Mouse (Mus musculus) heart, embryonic 14.5 days (tissue): ENCODE data around the gene Rgs8. TPM values are rescaled to one million over a fixed set of nuclear protein-coding genes. Genes with fewer than 3 reads are reported as not detected.

ENCODE experiments used
- ATAC-seq: fragments of 200-750 bp; cut with Nextera tagmentation; 2 replicates; pipeline ENCODE4 v1.8.0; 2017; ENCODE audit warnings: low read depth, moderate TSS enrichment; ENCODE audit not compliant: insufficient number of reproducible peaks, insufficient read depth, low FRiP score
- H3K27ac ChIP-seq, 2 experiments: fragments of 200-500 bp in 1 of 2; fragments of 300-500 bp in 1 of 2; sonication (generic) in 1 of 2; replicated peaks in 1 of 2; 2 replicates each; pipeline ENCODE4 v1.5.1; 2012 to 2014; ENCODE audit warnings: low read depth in 2 of 2, low read length in 2 of 2, control low read depth in 1 of 2, mild to moderate bottlenecking in 1 of 2, mixed read lengths in 1 of 2; ENCODE audit not compliant: control insufficient read depth in 1 of 2, insufficient read depth in 1 of 2
- H3K27me3 ChIP-seq: fragments of 300-500 bp; sonication (generic); 2 replicates; pipeline ENCODE4 v1.6.1; 2014; ENCODE audit warnings: mild to moderate bottlenecking, low read length, control low read depth; ENCODE audit not compliant: control insufficient read depth, insufficient read depth
- H3K36me3 ChIP-seq: fragments of 300-500 bp; sonication (generic); 2 replicates; pipeline ENCODE4 v1.6.1; 2014; ENCODE audit warnings: mild to moderate bottlenecking, control low read depth, low read length, mixed read lengths; ENCODE audit not compliant: control insufficient read depth, insufficient read depth
- H3K4me1 ChIP-seq, 2 experiments: fragments of 200-500 bp in 1 of 2; fragments of 300-500 bp in 1 of 2; sonication (generic) in 1 of 2; 2 replicates each; pipeline ENCODE4 v1.6.1; 2012 to 2014; ENCODE audit warnings: low read length in 2 of 2, control low read depth in 1 of 2, mixed read lengths in 1 of 2; ENCODE audit not compliant: control insufficient read depth in 2 of 2, insufficient read depth in 2 of 2
- H3K4me2 ChIP-seq: fragments of 300-500 bp; sonication (generic); 2 replicates; pipeline ENCODE4 v1.6.1; 2014; ENCODE audit warnings: mild to moderate bottlenecking, low read length
- H3K4me3 ChIP-seq, 2 experiments: fragments of 200-500 bp in 1 of 2; fragments of 300-500 bp in 1 of 2; sonication (generic) in 1 of 2; 2 replicates each; pipeline ENCODE4 v1.5.1; 2012 to 2014; ENCODE audit warnings: low read length in 2 of 2, mild to moderate bottlenecking in 2 of 2, control low read depth in 1 of 2, low read depth in 1 of 2, moderate library complexity in 1 of 2; ENCODE audit not compliant: control insufficient read depth in 1 of 2, insufficient read depth in 1 of 2
- H3K9ac ChIP-seq: fragments of 300-500 bp; sonication (generic); 2 replicates; pipeline ENCODE4 v1.6.1; 2014; ENCODE audit warnings: mild to moderate bottlenecking, low read length
- H3K9me3 ChIP-seq: fragments of 300-500 bp; sonication (generic); 2 replicates; pipeline ENCODE4 v1.6.1; 2016; ENCODE audit warnings: low read length, control low read depth; ENCODE audit not compliant: control insufficient read depth
- WGBS: fragments of 180-500 bp; shearing (Covaris S2); extraction: QIAGEN DNeasy Blood & Tissue Kit; methylation state at CpG from one replicate; pipeline ENCODE4 v1.1.7; 2014; 5-methylcytosine and 5-hydroxymethylcytosine counted together
- polyA plus RNA-seq: library from polyadenylated mRNA; unstranded; fragments of >200 nt; fragmentation: Nextera tagmentation; extraction: Ambion mirVana; gene quantifications from 2 replicates; pipeline ENCODE4 v1.2.1, GENCODE M21; 2014

Rgs8 gene
- polyA plus RNA-seq, 1 experiment from 2014 or later: 0.58 TPM

DNA sequence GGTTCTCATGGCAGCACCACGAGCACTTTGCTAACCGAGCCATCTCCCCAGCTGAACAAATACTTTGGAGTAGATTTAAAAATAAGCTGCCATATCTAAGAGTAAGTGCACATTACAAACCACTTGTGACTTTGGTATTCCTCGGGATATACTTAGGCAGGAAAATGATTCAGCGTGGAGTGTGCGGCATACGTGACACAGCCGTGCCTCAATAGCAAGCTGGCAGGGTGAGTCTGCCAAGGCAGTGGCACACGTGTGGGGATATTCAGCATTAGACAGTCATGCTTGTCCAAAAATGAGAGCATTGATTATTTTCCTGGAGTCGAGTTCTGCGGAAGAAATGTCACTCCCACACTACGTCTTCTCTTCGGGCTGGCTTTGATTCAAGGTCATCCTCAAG is 21.1 kb downstream of the Rgs8 start:
- H3K27ac ChIP-seq: no peak overlapping the region
- ATAC-seq: no peak
- 59% methylated on average over 12 of the region's 12 CpGs for WGBS

GRCm38 (mm10) chr1:153675591-153675990 is 22.8 kb downstream of the Rgs8 start:
- WGBS: 75% methylated on average over 4 of the region's 4 CpGs
- no peak overlapping the region for H3K27ac ChIP-seq

More for the DNA sequence above, 21.1 kb downstream of the Rgs8 start:
- Histone ChIP-seq H3K27me3 (peaks cover 10% of the 10 kb centered on the region; the same call in 1 of the 2 replicates), H3K36me3 (no peaks in the 10 kb centered on the region), H3K4me1 (peaks cover 13 to 27% of the 10 kb centered on the region in 2 experiments), H3K9ac (no peak overlapping the region), H3K9me3 (no peaks in the 10 kb centered on the region), H3K4me2 (no peak overlapping the region), H3K4me3 (no peak overlapping the region)

GRCm38 (mm10) chr1:153677635-153678034 is 24.8 kb downstream of the Rgs8 start:
- no peak overlapping the region for H3K27ac ChIP-seq
- no peaks in the 10 kb centered on the region for H3K36me3 ChIP-seq
- H3K4me3 ChIP-seq: no peak overlapping the region
- peaks cover 4 to 7% of the 10 kb centered on the region in 2 experiments; a peak in 3 of 4 replicates for H3K4me1 ChIP-seq
- H3K9ac ChIP-seq: no peak overlapping the region
- no peak for ATAC-seq
- H3K27me3 ChIP-seq: peaks cover 4% of the 10 kb centered on the region; the same call in 1 of the 2 replicates
- no peaks in the 10 kb centered on the region for H3K9me3 ChIP-seq
- 62% methylated on average over 6 of the region's 6 CpGs for WGBS
- H3K4me2 ChIP-seq: no peak overlapping the region

More at GRCm38 (mm10) chr1:153675591-153675990, 22.8 kb downstream of the Rgs8 start:
- Histone ChIP-seq H3K36me3 (no peaks in the 10 kb centered on the region), H3K4me3 (no peak overlapping the region), H3K4me2 (no peak overlapping the region), H3K9me3 (no peaks in the 10 kb centered on the region), H3K27me3 (peaks cover 10% of the 10 kb centered on the region; the same call in 1 of the 2 replicates), H3K9ac (no peak overlapping the region), H3K4me1 (peaks cover 4 to 13% of the 10 kb centered on the region in 2 experiments; a peak in 3 of 4 replicates)
- no peak for ATAC-seq

DNA sequence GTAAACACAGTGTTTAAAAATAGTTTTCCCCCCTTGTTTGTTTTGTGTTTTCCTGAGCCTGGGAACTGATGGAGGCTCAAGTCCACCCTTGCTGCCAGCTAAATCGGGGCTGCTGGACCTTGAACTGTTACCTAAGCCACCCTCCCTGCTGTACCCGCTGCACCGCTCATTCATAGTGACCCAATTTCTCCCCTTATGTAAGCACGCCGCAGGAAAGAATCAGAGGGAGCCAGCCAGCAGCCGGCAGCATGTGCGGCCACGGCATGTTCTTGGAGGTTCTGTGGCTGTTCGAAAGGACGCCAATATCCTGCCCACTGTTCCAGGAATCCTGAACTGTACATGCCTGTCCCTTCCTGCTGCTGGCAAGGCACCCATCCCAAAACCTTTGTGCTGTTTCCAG is 26.3 kb downstream of the Rgs8 start:
- no peak overlapping the region for H3K4me2 ChIP-seq
- peaks cover under 1% of the 10 kb centered on the region in 2 experiments; a peak in 3 of 4 replicates for H3K4me1 ChIP-seq
- peaks cover 4% of the 10 kb centered on the region; the same call in 1 of the 2 replicates for H3K27me3 ChIP-seq
- H3K9ac ChIP-seq: no peak overlapping the region
- ATAC-seq: no peak
- WGBS: 66% methylated on average over 10 of the region's 10 CpGs
- H3K36me3 ChIP-seq: no peaks in the 10 kb centered on the region
- no peak overlapping the region for H3K4me3 ChIP-seq
- no peak overlapping the region for H3K27ac ChIP-seq
- no peaks in the 10 kb centered on the region for H3K9me3 ChIP-seq

- Histone ChIP-seq H3K27me3 (peaks cover 4% of the 10 kb centered on the region; the same call in 1 of the 2 replicates), H3K27ac (no peak overlapping the region), H3K4me3 (no peak overlapping the region), H3K4me1 (no peaks in the 10 kb centered on the region; a peak in 1 of 4 replicates), H3K36me3 (no peaks in the 10 kb centered on the region), H3K9ac (no peak overlapping the region), H3K4me2 (no peak overlapping the region), H3K9me3 (no peaks in the 10 kb centered on the region)
- ATAC-seq: no peak
- WGBS: 63% methylated on average over 3 of the region's 3 CpGs
These were observed 26.8 kb downstream of the Rgs8 start for GRCm38 (mm10) chr1:153679653-153680052.

DNA sequence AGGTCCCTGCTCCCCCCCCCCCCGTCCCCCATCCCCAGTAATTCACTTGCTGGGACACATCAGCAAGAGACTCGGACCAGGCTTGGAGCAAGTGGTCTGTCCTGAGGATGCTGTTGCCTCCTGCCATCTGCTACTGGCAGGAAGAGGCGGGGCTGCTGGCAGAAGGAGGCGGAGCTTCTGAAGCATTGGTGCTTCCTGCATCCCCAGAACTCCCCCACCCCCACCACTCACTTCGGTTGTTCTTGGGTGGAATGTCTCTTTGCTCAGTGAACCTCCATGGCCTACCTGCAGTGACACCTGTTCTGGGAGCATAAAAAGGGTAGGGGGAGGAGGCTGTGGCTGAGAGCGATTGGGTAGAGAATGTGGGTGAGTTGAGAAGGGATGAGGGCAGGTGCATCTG is 27.5 kb downstream of the Rgs8 start:
- Histone ChIP-seq H3K9me3 (no peaks in the 10 kb centered on the region), H3K27ac (no peak overlapping the region), H3K4me3 (no peak overlapping the region), H3K9ac (no peak overlapping the region), H3K4me1 (no peaks in the 10 kb centered on the region; a peak in 1 of 4 replicates), H3K4me2 (no peak overlapping the region), H3K27me3 (peaks cover 4% of the 10 kb centered on the region; the same call in 1 of the 2 replicates), H3K36me3 (no peaks in the 10 kb centered on the region)
- no peak for ATAC-seq
- 63% methylated on average over 6 of the region's 6 CpGs for WGBS

DNA sequence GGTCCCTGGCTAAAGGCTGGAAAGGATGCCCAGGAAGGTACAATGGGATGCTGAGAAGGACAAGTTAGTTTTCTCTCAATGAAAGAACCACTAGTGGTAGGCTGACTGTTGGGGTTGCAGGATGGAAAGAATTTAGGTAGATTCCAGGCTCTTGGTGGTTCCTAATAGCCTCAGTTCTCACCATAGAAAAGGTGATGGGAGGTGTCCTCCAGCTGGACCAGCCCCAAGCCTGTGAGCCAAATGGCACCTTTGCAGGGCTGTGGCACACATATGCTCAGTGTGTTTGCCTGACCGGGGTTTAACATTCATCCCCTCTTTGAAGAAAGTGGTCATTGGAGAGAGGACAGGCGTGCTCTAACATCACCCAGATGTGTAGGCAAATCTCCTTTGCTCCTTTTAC is 28.2 kb downstream of the Rgs8 start:
- H3K36me3 ChIP-seq: no peaks in the 10 kb centered on the region
- H3K9me3 ChIP-seq: no peaks in the 10 kb centered on the region
- 85% methylated on average over 2 of the region's 2 CpGs for WGBS
- no peak overlapping the region for H3K4me2 ChIP-seq
- H3K27me3 ChIP-seq: peaks cover 4% of the 10 kb centered on the region; the same call in 1 of the 2 replicates
- ATAC-seq: no peak
- H3K27ac ChIP-seq: no peak overlapping the region
- no peak overlapping the region for H3K9ac ChIP-seq
- H3K4me1 ChIP-seq: no peaks in the 10 kb centered on the region; a peak in 1 of 4 replicates
- no peak overlapping the region for H3K4me3 ChIP-seq

- no peak overlapping the region for H3K4me2 ChIP-seq
- no peaks in the 10 kb centered on the region; a peak in 1 of 4 replicates for H3K4me1 ChIP-seq
- H3K9me3 ChIP-seq: no peaks in the 10 kb centered on the region
- H3K27ac ChIP-seq: no peak overlapping the region
- H3K4me3 ChIP-seq: no peak overlapping the region
- 65% methylated on average over 11 of the region's 11 CpGs for WGBS
- no peak overlapping the region for H3K9ac ChIP-seq
- no peaks in the 10 kb centered on the region; the same call in 1 of the 2 replicates for H3K27me3 ChIP-seq
- no peaks in the 10 kb centered on the region for H3K36me3 ChIP-seq
- no peak for ATAC-seq
These were observed 30.4 kb downstream of the Rgs8 start for GRCm38 (mm10) chr1:153683190-153683589.
